Mouse (Mus musculus): Measurements from ENCODE around the gene Plekhh2.

Gene Plekhh2

DNA sequence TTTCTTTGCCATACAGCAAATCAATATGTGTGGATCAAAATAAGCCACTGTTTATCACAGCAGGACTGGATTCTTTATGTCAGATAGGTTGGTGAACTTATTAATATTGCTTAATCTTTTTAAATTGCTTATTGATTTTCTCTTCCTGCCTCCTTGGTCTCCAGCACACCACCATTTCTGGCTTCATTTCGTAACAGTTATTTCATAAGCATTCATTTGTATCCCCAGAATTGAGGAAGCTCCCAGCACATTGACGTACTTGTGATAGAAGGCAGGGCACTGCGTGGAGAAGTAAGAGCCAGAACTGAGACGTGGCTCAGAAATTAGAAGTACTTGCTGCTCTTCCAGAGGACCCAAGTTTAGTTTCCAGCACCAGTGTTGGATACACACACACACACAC, 135.9 kb downstream of the Plekhh2 start:
- DNase-seq, result no peak

- DNase-seq, result no peak
Measured at GRCm38 (mm10) chr17:84650302-84651017, 138.8 kb downstream of the Plekhh2 start.

- DNase-seq, result no peak
Measured at GRCm38 (mm10) chr17:84653544-84653943, 141.8 kb downstream of the Plekhh2 start.

DNA sequence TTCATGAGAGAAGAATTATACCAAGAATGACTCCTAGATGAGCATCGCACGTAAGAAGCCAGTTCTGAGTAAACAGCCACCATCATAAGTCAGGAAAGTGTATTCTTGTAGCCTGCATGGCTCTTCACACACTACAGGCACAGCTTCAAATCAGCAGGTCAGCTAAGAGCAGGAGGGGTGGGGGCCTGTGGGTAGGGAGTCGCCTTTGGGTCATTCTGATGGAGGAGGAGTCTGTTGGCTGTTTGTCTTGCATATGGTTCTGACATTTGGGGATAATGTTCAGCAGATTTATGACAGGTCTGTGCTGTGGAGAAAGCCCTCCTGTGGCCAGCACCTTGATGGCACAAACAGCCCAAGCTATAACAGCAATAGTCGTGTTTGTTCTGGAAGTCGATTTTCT, 144.5 kb downstream of the Plekhh2 start:
- DNase-seq, result no peak

GRCm38 (mm10) chr17:84656653-84657421, 145.1 kb downstream of the Plekhh2 start:
- DNase-seq, result no peak

- no peak for DNase-seq
Measured at GRCm38 (mm10) chr17:84657422-84657732, 145.7 kb downstream of the Plekhh2 start.

- DNase-seq, result no peak
Measured at GRCm38 (mm10) chr17:84657782-84658181, 146.1 kb downstream of the Plekhh2 start.

GRCm38 (mm10) chr17:84658195-84658594, 146.5 kb downstream of the Plekhh2 start:
- no peak for DNase-seq

DNA sequence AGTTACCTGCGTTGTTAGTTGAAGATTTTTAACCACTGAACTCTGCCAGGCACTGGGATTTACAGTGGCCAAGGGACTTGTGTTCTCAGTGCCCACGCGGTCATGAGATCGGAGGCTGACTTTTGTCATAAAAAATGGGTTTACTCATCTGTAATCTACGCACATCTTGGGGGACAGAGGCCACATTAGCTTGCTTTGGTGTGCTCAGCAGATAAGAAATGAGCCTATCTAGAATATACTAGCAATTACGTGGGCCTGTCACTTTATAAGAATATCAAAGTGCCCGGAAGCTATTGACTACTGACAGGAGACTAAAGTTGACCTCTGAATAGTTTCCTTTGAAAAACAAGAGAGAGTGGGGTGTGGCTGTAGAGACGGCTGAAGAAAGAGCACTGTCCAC, 147.3 kb downstream of the Plekhh2 start:
- DNase-seq, result no peak

- no peak for DNase-seq
Measured at GRCm38 (mm10) chr17:84665053-84665452, 153.4 kb downstream of the Plekhh2 start.

DNA sequence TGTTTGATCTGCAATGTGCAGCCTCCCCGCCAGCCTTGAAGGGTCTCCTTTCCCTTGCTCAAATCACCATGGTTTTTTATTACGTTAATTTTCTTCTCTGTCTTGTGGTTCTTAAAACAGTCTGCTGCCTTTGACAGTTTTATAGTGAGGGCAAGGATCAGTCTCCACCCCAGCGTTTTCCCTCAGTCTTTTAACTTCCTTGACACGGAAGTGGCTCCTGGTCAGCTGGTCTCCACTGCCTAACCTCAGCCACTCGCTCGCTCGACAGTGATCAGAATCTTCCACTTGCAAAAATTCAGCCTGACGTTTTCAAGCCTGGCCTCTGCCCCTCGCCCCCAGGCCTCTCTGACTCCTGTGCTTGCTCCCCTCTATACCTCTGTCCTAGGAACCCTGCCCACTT, 154.0 kb downstream of the Plekhh2 start:
- peak; percentile 19 for DNase-seq

GRCm38 (mm10) chr17:84667848-84668247, 156.2 kb downstream of the Plekhh2 start:
- no peak for DNase-seq

Data from kidney, adult 11 months (tissue).